Mouse (Mus musculus): ENCODE results near the gene Zbtb32.

DNA sequence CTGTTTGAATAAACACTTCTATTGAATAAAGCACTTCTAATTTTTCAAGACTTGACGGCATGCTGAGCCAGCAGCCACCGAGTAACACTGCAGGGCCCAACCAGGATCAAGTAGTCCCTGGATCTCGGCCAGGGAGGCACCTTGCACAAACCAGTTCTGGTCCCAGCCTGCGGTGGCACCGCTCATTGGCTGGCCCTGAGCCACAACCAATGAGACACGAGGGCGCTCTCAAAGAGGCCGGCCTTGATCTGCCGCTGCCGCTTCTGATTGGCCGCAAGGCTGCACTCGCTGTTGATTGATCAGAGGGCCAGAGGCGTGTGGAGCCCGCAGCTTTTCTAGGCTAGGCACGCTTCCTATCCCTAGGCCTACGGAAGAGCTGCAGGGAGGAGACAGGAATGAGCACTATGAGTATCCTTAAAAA is 1.2 kb upstream of the Zbtb32 start:
- TF ChIP-seq ZKSCAN1 (IDR thresholded peaks at IDR 0.05; ENCODE audit: low read depth, low read length): no peak
- TF ChIP-seq USF2 (IDR thresholded peaks at IDR 0.05; ENCODE audit: borderline replicate concordance in 1 of 2, insufficient read depth in 1 of 2, low read depth in 1 of 2, low read length in 2 of 2): no peak
- TF ChIP-seq MAFK (IDR thresholded peaks at IDR 0.05; ENCODE audit: borderline replicate concordance, low read depth, low read length): 0 out of 2 replicates have a peak, but pooled peaks have one; percentile 27
- no peak for TF ChIP-seq CTCF (IDR thresholded peaks at IDR 0.05 in 2 of 3, conservative IDR thresholded peaks at IDR 0.05 in 1 of 3; ENCODE audit: control insufficient read depth in 1 of 3, insufficient read depth in 1 of 3, low read depth in 2 of 3, low read length in 3 of 3, poor library complexity in 1 of 3, severe bottlenecking in 1 of 3)
- TF ChIP-seq JUND (IDR thresholded peaks at IDR 0.05; ENCODE audit: low read depth, low read length): no peak
- TF ChIP-seq ZC3H11A (IDR thresholded peaks at IDR 0.05; ENCODE audit: low read depth, low read length): no peak
- TF ChIP-seq ZNF384 (IDR thresholded peaks at IDR 0.05; ENCODE audit: low read depth, low read length): no peak
- TF ChIP-seq E2F4 (IDR thresholded peaks at IDR 0.05; ENCODE audit: borderline replicate concordance, low read depth, low read length): no peak
- TF ChIP-seq EP300 (IDR thresholded peaks at IDR 0.05; ENCODE audit: low read depth in 1 of 2, low read length in 2 of 2): no peak
- 0 out of 2 replicates have a peak, but pooled peaks have one; percentile 12 for TF ChIP-seq NRF1 (IDR thresholded peaks at IDR 0.05; ENCODE audit: insufficient read depth, low read depth, low read length, poor library complexity, severe bottlenecking)
- TF ChIP-seq TCF12 (IDR thresholded peaks at IDR 0.05; ENCODE audit: low read depth, low read length): no peak
